Mouse (Mus musculus): ENCODE results near the gene Lims1.

The Lims1 gene

DNA sequence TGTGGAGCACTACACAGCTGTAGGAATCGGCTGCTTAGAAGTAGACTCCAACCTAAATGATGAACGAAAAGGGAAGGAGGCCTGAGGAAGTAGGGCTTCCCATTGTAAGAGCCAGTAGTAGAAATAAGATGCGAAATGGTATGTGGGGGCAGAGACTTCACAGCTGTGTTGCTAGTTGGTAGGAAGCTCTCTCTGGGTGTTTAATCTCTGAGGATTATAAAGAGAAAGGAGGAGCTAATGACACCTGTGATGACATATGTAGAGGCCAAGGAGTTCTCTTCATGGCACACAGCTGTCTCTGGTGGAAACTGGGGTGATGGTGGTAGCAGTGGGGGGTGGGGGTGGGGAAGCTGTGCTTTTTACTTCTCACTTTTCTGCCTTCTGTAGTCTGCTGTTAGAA is 27.3 kb downstream of the Lims1 start:
- DNase-seq (ENCODE audit: low spot score), result no peak

DNA sequence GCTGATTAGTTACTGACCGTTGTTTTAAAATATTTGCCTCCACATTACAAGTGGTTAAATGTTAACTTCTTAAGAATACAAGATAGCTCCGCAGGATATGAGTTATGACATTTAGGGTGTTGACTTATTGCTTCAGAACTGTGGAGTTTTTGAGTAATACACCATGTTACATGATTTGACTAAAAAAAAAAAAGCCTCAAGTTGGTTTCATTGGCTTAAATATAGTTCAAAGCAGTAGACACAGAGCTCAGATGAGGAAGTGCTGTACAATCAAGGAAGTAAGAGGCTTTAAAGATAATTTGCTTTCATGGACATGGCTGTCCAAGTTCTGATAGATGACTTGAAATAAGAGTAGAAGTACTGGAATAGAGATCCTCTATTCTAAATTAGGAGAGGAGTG is 28.4 kb downstream of the Lims1 start:
- DNase-seq (ENCODE audit: low spot score), result no peak

DNA sequence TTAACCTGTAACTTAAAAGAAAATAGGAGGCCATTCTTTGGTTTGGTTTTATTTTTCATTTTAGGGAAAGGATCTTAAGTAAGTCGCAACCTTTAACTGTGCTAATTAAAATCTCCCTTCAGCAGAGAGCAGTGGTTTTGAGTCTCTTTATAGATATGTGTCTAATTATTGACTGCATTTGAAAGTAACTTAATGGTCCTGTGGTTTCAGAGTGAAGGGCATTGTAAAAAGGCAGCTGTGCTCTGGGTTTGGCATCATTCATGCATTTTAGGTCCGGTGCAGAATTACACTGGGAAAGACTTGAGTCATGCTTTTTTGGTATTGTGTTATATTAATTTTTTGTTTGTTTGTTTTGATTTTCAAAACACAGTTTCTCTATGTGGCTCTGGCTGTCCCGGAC is 29.1 kb downstream of the Lims1 start:
- no peak for DNase-seq (ENCODE audit: low spot score)

DNA sequence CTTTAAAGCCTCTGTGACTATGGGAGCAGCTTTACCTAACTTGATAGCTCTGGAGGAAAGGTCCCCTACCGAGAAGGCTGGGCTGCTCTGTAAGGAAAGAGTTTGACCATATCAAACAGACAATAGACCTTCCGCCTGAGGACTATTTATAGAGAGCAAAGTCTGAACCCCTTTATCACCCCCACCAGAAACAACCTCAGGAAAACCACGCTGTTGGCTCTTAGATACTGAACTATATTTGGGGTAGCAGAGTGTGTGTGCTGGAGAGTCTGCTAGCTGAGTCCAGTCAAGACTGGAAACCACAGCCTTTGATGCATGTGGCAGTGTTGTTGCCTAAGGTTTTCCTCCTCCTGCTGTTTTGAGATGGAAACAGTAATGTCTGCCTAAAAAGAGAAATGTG is 31.3 kb downstream of the Lims1 start:
- no peak for DNase-seq (ENCODE audit: low spot score)

DNA sequence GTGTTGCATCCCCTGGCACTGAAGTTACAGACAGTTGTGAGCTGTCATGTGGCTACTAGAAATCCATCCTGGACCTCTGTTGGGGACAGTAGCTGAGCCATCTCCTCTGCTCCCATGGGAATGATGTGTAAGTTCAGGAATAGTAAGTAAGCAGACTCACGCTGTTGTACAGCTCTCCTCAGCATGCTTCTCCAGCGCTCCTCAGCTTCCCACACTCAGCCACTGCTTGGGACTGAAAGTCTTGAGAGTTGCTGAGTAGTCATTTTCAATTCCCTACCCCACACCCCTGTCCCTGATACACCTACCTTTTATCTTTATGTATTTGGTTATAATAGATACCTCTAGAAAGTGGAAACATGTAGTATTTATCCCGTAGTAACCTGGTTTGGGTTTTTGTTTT is 33.2 kb downstream of the Lims1 start:
- no peak for DNase-seq (ENCODE audit: low spot score)

DNA sequence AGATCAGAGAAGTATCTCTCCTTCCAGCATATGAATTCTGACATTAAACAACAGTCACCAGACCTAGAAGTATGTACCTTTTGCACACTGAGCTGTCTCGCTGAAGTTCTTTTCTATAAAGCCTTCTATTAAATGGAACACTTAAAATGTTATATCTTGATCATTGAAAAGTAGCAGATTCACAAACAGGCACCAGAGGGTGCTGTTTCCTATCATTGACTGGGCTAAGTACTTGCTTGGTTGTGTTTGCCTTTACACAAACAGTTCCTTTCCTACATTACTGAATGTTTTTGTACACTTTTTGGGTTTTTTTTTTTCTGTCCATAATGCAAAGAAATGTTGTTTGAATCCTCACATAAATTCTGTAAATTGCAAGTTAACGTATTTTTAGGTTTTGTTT is 35.9 kb downstream of the Lims1 start:
- peak; percentile 62 for DNase-seq (ENCODE audit: low spot score)

DNA sequence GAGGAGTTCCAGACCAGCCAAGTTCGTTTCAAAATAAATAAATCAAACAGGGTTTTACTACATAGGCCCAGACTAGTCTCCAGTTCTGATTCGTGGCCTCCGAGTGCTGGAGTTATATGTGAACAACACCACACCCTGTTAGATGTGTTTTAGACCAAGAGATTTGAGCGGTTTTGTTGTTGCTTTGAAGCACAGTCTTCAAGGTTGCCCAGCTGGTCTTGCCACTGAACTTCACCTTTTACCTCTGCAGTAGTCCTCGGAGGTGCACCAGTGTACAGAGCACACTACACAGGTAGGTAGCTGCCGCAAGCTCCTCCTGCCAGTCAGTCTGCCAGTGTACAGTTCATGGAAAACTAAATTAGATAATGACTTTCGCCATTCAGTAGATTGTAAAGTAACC is 36.7 kb downstream of the Lims1 start:
- DNase-seq (ENCODE audit: low spot score), result no peak

DNA sequence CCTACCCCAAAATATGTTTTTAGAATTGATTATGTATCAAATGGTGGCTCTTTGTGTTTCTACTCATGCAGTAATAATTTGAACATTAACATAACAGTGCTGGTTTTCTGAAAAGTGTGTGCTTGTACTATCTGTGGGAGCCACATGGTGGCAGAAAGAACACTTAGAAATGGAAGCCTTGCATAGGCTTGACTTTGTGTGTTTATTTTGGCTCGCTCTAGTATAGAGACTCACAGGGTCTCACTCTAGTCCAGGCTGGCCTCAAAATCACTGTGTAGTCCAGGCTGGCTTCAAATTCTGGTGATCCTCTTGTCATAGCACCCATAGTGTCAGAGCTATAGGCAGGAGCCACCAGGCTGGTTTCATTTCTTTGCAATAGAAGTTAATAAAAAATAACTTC is 39.5 kb downstream of the Lims1 start:
- DNase-seq (ENCODE audit: low spot score), result no peak

DNA sequence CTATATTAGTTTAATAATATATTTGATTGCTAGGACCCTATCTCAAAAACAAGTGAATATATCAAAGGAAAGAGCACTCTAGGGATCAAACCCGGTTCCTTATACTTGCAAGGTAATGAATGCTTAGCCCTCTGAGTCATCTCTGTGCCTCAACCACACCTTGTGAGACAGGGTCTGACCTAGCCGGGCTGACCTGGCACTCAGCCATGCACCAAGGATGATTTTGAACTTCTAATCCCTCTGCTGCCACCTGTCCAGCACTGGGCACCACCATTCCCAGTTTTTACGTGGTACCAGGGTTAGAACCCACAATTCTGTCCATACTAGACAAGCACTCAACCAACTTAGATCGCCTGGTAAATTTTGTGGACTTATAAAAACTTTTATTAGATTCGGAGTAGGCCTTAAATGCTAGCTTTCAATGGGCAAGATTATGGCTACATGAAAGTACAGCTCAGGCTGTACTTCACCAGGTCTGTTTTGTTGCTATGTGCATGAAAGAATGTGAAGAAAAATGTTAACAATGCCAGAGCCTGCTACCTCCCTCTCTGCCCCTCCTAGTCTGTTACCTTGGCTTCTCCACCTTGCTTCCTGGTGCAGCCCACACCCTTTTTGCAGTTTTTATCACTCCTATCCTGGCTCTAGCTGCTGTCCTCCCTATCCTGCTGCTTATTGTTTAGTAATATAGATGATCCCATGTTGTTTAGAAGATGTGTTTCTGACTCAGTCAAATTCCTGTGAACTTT is 41.7 kb downstream of the Lims1 start:
- no peak for DNase-seq (ENCODE audit: low spot score)

DNA sequence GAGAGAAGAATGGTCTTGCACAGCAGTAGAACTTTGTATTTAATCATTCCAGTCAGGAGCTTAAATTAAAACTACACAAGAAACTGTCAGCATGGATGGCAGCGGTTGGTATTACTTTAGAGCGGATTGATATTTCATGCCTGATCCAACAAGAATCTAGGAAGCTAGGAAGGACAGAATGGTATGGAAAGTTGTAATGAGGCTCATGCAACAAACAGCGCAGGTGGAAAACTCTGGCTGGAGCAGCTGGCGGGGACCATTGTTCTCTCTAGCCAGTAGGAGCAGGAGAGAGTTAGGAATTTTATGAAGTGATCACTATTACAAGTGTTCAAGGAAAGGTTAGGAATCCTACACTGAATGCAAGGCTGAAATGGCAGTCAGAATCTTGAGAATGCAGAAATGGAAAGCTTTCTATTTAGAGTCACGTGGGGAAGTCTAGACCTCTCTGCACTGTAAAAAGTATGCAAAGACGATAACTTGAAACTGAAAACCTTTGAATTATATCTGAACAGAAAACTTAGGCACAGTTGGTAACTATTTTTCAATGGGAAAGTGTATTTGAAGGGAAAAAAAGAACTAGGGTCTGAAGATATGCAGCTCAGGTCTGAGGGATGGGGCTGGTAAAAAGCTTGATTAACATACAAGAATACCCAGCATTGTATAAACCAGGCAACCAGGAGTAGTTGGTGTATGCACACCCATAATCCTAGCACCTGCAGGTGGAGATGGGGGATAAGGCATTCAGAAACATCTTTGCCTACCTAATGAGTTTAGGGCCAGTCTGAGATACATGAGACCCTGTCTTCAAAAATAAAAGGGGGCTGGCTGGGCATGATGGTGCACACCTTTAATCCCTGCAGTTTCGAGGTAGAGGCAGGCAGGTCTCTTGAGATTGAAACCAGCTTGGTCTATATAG is 45.8 kb downstream of the Lims1 start:
- DNase-seq (ENCODE audit: low spot score), result no peak

DNA sequence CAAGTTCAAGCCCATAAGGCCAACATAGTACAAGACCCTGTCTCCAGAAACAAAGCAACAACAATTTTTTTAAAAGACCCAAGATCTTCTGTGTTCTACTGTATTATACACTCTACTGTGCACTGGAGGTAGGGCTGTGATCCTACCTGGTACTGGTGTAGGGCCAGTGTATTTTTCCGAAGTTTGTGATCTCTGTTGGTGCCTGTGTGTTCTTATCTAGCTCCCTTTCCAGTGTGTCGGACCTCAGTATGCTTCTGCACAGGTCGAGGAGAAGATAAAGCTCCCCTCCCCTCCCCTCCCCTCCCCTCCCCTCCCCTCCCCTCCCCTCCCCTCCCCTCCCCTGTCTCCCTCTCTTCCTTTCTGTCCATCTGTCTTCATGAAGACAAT is 46.4 kb downstream of the Lims1 start:
- DNase-seq (ENCODE audit: low spot score), result no peak

DNA sequence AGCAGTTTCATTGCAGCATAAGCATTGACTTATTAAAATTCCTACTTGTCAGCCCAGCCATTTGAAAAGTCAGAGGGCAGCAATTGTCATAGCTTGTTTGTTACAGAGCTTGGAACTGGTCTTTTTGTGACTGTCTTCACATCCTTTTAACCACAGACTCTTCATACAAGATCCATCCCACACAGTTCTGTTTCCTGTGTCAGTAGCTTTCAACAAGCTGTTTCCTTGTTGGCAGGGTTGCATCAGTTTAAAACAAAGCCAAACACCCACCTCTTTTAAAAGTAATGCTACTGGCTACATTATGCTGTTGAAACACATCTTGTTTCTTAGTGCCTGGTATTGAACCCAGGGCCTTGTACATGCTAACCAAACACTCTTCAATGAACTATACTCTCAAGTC is 46.9 kb downstream of the Lims1 start:
- no peak for DNase-seq (ENCODE audit: low spot score)

DNA sequence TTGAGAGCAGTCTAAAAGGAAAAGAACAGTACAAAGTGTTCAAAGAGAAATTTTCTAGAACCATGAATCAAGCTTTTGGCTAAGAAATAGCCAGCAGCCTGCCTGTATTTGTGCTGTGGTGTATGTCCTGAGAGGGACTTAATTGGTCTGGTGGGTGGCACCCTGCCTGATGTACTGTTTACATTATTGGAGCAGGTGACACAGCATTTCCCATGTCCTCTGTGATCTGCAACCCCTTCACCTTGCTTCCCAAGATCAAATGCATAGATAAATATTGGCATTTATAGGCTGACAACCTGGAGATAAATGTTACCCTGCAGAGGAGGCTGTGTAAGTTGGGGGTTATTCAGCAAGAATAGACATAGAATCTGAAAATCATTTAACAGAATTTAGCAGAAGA is 47.3 kb downstream of the Lims1 start:
- no peak for DNase-seq (ENCODE audit: low spot score)

DNA sequence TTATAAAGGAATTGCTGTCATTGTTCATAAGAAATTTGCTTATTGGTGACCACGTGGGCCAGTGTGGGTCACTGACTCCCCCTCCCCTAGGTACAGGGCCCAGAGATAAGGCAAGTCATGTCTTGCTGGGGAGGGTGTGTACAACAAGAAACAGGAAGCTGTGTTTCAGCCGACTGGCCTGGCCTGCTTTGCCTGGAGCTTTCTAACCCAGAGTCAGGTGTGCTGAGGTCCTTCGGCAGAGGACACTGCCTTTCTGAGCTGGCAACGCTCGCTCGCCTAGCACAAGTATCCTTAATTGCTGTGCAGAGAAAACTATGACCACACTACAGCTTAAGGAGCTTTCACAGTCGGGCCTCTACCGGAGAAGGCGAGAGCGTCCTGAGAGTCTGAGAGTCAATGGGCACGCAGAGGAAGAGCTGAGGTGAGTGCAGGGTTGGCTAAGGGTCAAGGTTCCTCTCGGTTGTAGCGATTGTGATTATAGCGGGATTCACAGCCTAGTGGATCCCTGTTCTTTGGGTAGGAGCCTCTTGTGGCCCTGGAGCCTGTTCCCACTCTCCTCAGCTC is 48.1 kb downstream of the Lims1 start:
- peak; percentile 29 for DNase-seq (ENCODE audit: low spot score)

DNA sequence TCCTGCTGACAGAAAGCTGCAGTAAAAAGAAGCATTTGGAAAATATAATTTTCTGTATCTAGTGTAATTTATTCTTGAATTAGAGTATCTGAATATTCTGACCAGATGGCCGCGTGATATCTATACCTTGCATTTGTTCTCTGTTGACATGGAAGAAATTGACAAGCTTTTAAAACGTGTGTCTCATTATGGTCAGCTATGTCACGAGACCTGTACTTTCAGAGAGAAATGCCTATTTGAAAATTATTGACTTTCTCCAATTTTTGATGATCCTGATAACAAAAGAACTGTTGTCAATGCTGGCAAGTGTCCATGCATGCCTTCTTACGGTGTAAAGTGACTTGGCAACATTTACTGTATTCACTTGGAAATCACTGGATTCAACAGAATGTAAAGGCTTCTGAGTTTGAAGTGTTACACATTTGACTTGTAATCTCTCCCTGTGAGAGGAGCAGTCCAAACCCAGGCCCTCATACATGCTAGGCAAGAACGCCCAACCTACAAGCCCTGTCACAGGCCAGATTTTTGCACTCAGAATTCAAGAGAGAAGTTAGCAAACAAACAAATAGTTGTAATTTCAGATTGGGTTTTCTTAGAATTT is 49.3 kb downstream of the Lims1 start:
- DNase-seq (ENCODE audit: low spot score), result no peak

DNA sequence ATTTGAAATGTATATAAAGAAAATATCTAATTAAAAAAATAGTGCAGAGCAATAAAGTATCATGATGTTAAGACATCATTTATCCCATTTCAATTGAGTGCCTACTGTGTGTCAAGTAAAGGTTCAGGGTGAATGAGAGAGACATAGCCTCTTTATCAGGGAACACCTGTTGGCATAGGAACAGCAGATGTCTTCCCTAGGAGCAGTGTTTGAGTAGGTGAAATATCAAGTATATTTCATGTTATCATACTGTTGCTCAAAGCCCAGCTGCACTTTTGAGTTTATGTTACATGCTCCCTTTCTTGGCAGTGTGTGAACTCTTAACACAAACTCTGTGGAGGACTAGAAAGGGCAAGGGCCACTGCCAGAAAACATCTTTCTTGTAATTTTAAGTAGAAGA is 50.6 kb downstream of the Lims1 start:
- no peak for DNase-seq (ENCODE audit: low spot score)

DNA sequence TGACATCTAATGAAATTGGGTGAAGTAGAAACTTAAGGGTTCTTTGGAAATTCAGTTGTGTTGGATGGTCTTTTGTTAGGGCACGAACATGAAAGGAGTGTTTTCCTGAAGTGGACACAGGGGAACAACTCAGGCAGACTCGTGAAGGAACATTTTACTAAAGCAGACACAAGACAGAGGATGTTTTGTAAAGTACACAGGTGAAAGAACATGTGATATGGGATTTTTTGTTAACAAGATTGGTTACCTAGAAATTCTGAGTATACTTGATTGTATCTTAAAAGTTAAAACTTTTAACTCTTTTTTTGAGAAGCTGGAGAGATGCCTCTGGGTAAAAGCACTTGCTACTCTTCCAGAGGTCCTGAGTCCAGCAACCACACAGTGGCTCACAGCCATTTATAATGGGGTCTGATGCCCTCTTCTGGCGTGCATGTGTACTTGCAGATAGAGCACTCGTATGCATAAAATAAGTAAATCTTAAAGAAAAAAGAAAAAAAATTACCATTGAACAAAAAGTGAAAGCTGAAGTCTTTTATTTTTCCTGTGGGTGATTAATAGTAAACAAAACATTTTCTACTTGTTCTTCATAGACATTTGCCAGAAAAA is 54.4 kb downstream of the Lims1 start:
- peak; percentile 74 for DNase-seq (ENCODE audit: low spot score)

DNA sequence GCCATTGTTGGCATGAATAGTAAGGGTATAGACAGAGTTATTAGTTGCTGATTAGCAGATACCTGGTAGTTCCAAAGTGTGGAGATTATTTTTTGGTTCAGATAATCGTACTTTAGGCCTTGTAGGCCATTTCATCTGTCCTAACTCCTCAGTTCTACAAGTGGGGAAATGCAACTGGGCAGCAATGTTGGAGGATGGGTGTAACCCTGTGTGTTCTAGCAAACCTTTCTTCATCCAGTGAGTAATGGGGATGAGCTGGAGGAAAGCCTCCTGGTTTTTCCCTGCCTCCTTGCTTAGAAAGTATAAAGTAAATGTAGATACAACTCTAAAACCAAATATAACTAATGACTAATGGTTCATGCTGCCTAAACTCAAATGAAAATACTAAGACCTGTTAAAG is 55.1 kb downstream of the Lims1 start:
- DNase-seq (ENCODE audit: low spot score), result no peak

DNA sequence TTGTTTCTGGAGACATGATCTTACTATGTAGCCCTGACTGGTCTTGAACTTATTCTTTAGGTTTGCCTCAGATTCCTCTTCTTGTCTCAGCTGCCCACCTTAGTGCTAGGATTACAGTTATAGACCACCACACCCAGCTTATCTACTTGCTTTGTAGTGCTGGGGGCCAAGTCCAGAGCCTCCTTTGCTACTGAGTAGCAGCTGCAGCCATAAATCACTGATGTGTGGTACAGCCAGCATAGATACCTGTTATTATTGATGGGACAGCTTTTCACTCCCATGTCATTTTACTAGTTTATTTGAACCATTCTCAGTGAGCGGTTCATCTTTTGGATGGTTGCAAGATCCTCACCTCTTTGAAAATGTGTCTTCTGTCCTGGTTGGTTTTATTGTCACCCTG is 56.4 kb downstream of the Lims1 start:
- no peak for DNase-seq (ENCODE audit: low spot score)

DNA sequence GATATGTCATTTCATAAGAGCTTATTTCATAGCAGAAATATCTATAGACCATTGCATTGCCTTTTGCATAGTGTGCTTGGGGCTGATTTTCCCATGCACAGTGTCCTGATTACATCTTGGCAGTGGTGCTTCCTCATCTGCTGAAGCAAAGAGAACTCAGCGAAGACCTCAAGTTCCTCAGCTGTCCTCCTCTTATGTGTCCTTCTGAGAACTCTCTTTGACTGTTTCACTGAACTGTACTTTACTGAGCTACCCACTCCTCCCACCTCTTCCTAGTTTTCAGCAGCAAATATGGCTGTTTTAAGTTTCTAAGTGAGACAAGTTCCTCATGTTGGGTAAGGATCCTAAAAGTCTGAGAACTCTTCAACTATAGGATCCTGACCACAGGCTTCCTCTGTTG is 58.6 kb downstream of the Lims1 start:
- DNase-seq (ENCODE audit: low spot score), result no peak

DNA sequence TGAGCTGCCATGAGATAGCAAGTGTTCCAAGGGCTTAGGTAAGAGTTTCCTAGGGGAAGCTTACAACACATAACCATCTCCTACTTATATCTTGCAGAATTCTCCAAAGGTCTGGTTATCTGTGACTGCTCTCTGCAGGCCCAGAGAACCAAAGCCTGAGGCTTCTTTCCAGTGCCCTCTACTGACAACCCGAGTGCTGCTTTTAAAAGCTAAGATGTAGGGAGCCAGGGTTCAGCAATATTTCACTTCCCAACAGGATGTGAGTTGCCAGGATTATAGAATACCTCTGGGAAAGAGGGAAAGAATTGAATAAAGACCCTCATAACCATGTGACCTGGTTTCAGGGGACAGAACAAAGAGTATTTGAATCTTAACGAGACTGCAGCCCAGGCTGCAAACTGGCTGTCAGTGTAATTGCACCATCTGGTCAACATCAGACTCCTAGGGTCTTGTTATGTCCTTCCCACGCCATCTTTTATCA is 59.4 kb downstream of the Lims1 start:
- DNase-seq (ENCODE audit: low spot score), result peak; percentile 64

DNA sequence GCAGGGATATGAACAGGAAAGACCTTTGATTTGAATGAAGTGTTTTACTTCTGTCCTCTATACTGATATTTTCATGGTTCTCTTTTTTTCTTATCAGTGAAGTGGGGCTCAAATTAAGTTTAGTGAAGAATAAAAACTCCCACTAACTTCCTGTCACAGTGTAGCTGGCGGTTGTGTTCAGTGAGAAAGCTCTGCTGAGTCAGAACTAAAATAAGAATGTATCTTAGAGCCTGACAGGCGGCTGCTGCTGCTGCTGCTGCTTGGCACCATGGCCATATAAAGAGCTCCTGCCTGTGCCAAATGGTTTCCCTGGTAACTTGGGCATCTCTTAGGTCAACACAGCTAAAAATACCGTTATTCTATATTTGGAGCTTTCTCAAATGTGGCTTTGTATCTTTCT is 60.0 kb downstream of the Lims1 start:
- no peak for DNase-seq (ENCODE audit: low spot score)

All from embryo, embryonic 10.5 days (tissue).